Mouse (Mus musculus): ENCODE data around the gene Plin4. TPM values are rescaled to one million over a fixed set of nuclear protein-coding genes. Genes with fewer than 3 reads are reported as not detected.
A peak's percentile ranks its signal among the peaks of the same experiment; 100 is the strongest.

Plin4 gene
- total RNA-seq, 2 experiments from 2014 or later = 7.5 to 10.1 TPM

GRCm38 (mm10) chr17:56123681-56124340 lies 14.2 kb upstream of the Plin4 start:
- no peak overlapping the region for H3K4me3 ChIP-seq
- no peak for TF ChIP-seq CTCF (conservative IDR thresholded peaks at IDR 0.05)
- H3K27ac ChIP-seq = no peak overlapping the region
- no peak for DNase-seq (ENCODE audit: low spot score in 2 of 2)

GRCm38 (mm10) chr17:56123161-56123560 lies 13.6 kb upstream of the Plin4 start:
- Histone ChIP-seq H3K4me3 (no peak overlapping the region), H3K27ac (no peak overlapping the region)
- TF ChIP-seq CTCF (conservative IDR thresholded peaks at IDR 0.05) = no peak
- no peak for DNase-seq (ENCODE audit: low spot score in 2 of 2)

- no peak for TF ChIP-seq CTCF (conservative IDR thresholded peaks at IDR 0.05)
- Histone ChIP-seq H3K27ac (no peak within 1 kb of the TSS), H3K4me3 (no peak within 1 kb of the TSS)
- no peak for DNase-seq (ENCODE audit: low spot score in 2 of 2)
Observed at GRCm38 (mm10) chr17:56121826-56122225, 12.2 kb upstream of the Plin4 start, which contains the start of gene Lrg1. Lrg1 (minus strand) TSS chr17:56122001.

- no peak for DNase-seq (ENCODE audit: low spot score in 2 of 2)
- peak overlapping the region; percentile 20 for H3K4me3 ChIP-seq
- H3K27ac ChIP-seq = no peak overlapping the region
- no peak for TF ChIP-seq CTCF (conservative IDR thresholded peaks at IDR 0.05)
Observed at GRCm38 (mm10) chr17:56119981-56120880, 10.6 kb upstream of the Plin4 start.

GRCm38 (mm10) chr17:56119431-56119830 lies 9.8 kb upstream of the Plin4 start:
- no peak overlapping the region for H3K27ac ChIP-seq
- TF ChIP-seq CTCF (conservative IDR thresholded peaks at IDR 0.05) = no peak
- H3K4me3 ChIP-seq = no peak overlapping the region
- no peak for DNase-seq (ENCODE audit: low spot score in 2 of 2)

- H3K27ac ChIP-seq = no peak within 1 kb of the TSS
- no peak for DNase-seq (ENCODE audit: low spot score in 2 of 2)
- peak within 1 kb of the TSS; percentile 38 for H3K4me3 ChIP-seq
- no peak for TF ChIP-seq CTCF (conservative IDR thresholded peaks at IDR 0.05)
Observed at GRCm38 (mm10) chr17:56117251-56117710, 7.7 kb upstream of the Plin4 start, which contains the start of gene Plin5. Plin5 (minus strand) TSS chr17:56117596.

- TF ChIP-seq CTCF (conservative IDR thresholded peaks at IDR 0.05) = no peak
- DNase-seq (ENCODE audit: low spot score in 2 of 2) = no peak
- Histone ChIP-seq H3K4me3 (no peak overlapping the region), H3K27ac (no peak overlapping the region)
Observed at GRCm38 (mm10) chr17:56116193-56116592, 6.6 kb upstream of the Plin4 start.

GRCm38 (mm10) chr17:56112743-56113142 lies 3.1 kb upstream of the Plin4 start:
- Histone ChIP-seq H3K4me3 (no peak overlapping the region), H3K27ac (no peak overlapping the region)
- DNase-seq (ENCODE audit: low spot score in 2 of 2) = no peak
- no peak for TF ChIP-seq CTCF (conservative IDR thresholded peaks at IDR 0.05)

GRCm38 (mm10) chr17:56111864-56112263 lies 2.3 kb upstream of the Plin4 start:
- Histone ChIP-seq H3K27ac (no peak overlapping the region), H3K4me3 (no peak overlapping the region)
- peak; percentile 95 for TF ChIP-seq CTCF (conservative IDR thresholded peaks at IDR 0.05)
- DNase-seq (ENCODE audit: low spot score in 2 of 2) = peak in 1 of 2 experiments; percentile 70

- no peak overlapping the region for H3K4me3 ChIP-seq
- TF ChIP-seq CTCF (conservative IDR thresholded peaks at IDR 0.05) = no peak
- peak overlapping the region; percentile 90 for H3K27ac ChIP-seq
- DNase-seq (ENCODE audit: low spot score in 2 of 2) = no peak
Observed at GRCm38 (mm10) chr17:56111021-56111420, 1.4 kb upstream of the Plin4 start.

GRCm38 (mm10) chr17:56110571-56110970 lies 968 bp upstream of the Plin4 start:
- DNase-seq (ENCODE audit: low spot score in 2 of 2) = no peak
- H3K27ac ChIP-seq = peak overlapping the region; percentile 90
- TF ChIP-seq CTCF (conservative IDR thresholded peaks at IDR 0.05) = no peak
- no peak overlapping the region for H3K4me3 ChIP-seq

- Histone ChIP-seq H3K27ac (peak overlapping the region; percentile 90), H3K4me3 (no peak overlapping the region; the same call in 1 of the 2 replicates)
- peak; percentile 52 to 56 for DNase-seq (ENCODE audit: low spot score in 2 of 2)
- TF ChIP-seq CTCF (conservative IDR thresholded peaks at IDR 0.05) = no peak
Observed at GRCm38 (mm10) chr17:56108334-56109044, 1.1 kb downstream of the Plin4 start.

- Histone ChIP-seq H3K27ac (peak overlapping the region; percentile 90), H3K4me3 (no peak overlapping the region; the same call in 1 of the 2 replicates)
- DNase-seq (ENCODE audit: low spot score in 2 of 2) = no peak
- TF ChIP-seq CTCF (conservative IDR thresholded peaks at IDR 0.05) = no peak
Observed at GRCm38 (mm10) chr17:56107736-56108135, 1.9 kb downstream of the Plin4 start.

Data from layer of hippocampus, adult 2 months (tissue).